Mouse (Mus musculus) hindbrain, embryonic 16.5 days (tissue): ENCODE results near the gene Plac1. TPM values are rescaled to one million over a fixed set of nuclear protein-coding genes. Genes with fewer than 3 reads are reported as not detected.
"Not testable (repeated sequence)": the region's sequence is repeated elsewhere in the genome, so short reads cannot be mapped to it uniquely, and the experiment has no call there.

ENCODE experiments used
- ATAC-seq: fragments of 200-750 bp; cut with Nextera tagmentation; 2 replicates; pipeline ENCODE4 v1.8.0; 2017; ENCODE audit warnings: moderate TSS enrichment, moderate library complexity
- H3K27ac ChIP-seq: fragments of 300-500 bp; sonication (generic); 2 replicates; pipeline ENCODE4 v1.5.1; 2014; ENCODE audit warnings: low read depth, mild to moderate bottlenecking, control low read depth, low read length, moderate library complexity
- H3K27me3 ChIP-seq: fragments of 300-500 bp; sonication (generic); replicated peaks from 2 replicates; pipeline ENCODE4 v1.6.1; 2014; ENCODE audit warnings: low read length; ENCODE audit not compliant: control insufficient read depth, insufficient read depth
- H3K36me3 ChIP-seq: fragments of 300-500 bp; sonication (generic); 2 replicates; pipeline ENCODE4 v1.6.1; 2014; ENCODE audit warnings: mild to moderate bottlenecking, low read length, moderate library complexity, mixed read lengths; ENCODE audit not compliant: control insufficient read depth, insufficient read depth
- H3K4me1 ChIP-seq: fragments of 300-500 bp; sonication (generic); 2 replicates; pipeline ENCODE4 v1.6.1; 2014; ENCODE audit warnings: low read depth, low read length; ENCODE audit not compliant: control insufficient read depth, insufficient read depth
- H3K4me2 ChIP-seq: fragments of 300-500 bp; sonication (generic); 2 replicates; pipeline ENCODE4 v1.6.1; 2014; ENCODE audit warnings: mild to moderate bottlenecking, low read length, control low read depth, moderate library complexity
- H3K4me3 ChIP-seq: fragments of 300-500 bp; sonication (generic); 2 replicates; pipeline ENCODE4 v1.5.1; 2014; ENCODE audit warnings: mild to moderate bottlenecking, low read length, control low read depth, moderate library complexity
- H3K9ac ChIP-seq: fragments of 300-500 bp; sonication (generic); 2 replicates; pipeline ENCODE4 v1.6.1; 2014; ENCODE audit warnings: low read depth, mild to moderate bottlenecking, control low read depth, low read length, moderate library complexity
- H3K9me3 ChIP-seq: fragments of 300-500 bp; sonication (generic); 2 replicates; pipeline ENCODE4 v1.6.1; 2014; ENCODE audit warnings: mild to moderate bottlenecking, low read length, moderate library complexity; ENCODE audit not compliant: control insufficient read depth
- WGBS: fragments of 180-500 bp; shearing (Covaris S2); extraction: QIAGEN DNeasy Blood & Tissue Kit; methylation state at CpG from one replicate; pipeline ENCODE4 v1.1.7; 2014; 5-methylcytosine and 5-hydroxymethylcytosine counted together
- polyA plus RNA-seq: library from polyadenylated mRNA; unstranded; fragments of >200 nt; fragmentation: Nextera tagmentation; extraction: Ambion mirVana; gene quantifications from 2 replicates; pipeline ENCODE4 v1.2.1, GENCODE M21; 2015

The Plac1 gene
- 0.24 TPM in 1 of 2 replicates, not detected in the other for polyA plus RNA-seq

- no peaks in the 10 kb centered on the region for H3K36me3 ChIP-seq
- H3K27me3 ChIP-seq: no peaks in the 10 kb centered on the region
- WGBS: 65% methylated on average over 4 of the region's 4 CpGs
- H3K9me3 ChIP-seq: no peaks in the 10 kb centered on the region
- no peaks in the 10 kb centered on the region for H3K4me1 ChIP-seq
- H3K27ac ChIP-seq: no peak within 1 kb of the TSS
- no peak within 1 kb of the TSS for H3K4me2 ChIP-seq
- no peak within 1 kb of the TSS for H3K9ac ChIP-seq
- no peak for ATAC-seq
- no peak within 1 kb of the TSS for H3K4me3 ChIP-seq
Measured at GRCm38 (mm10) chrX:53240011-53240410, at the start of gene Plac1. Gene Plac1 (minus strand): TSS chrX:53240111.

- no peak for ATAC-seq
- no peaks in the 10 kb centered on the region for H3K9me3 ChIP-seq
- no peaks in the 10 kb centered on the region for H3K27me3 ChIP-seq
- H3K36me3 ChIP-seq: no peaks in the 10 kb centered on the region
- H3K27ac ChIP-seq: no peak overlapping the region
- H3K4me2 ChIP-seq: no peak overlapping the region
- H3K4me1 ChIP-seq: no peaks in the 10 kb centered on the region
- no peak overlapping the region for H3K4me3 ChIP-seq
- WGBS: 77% methylated on average over 5 of the region's 5 CpGs
- H3K9ac ChIP-seq: no peak overlapping the region
Measured at GRCm38 (mm10) chrX:53287924-53288323, 48.0 kb upstream of the Plac1 start.

GRCm38 (mm10) chrX:53273124-53273523, 33.2 kb upstream of the Plac1 start, which contains the start of gene Fam122c:
Gene Fam122c (plus strand): TSS chrX:53273424.
- no peak for ATAC-seq
- Histone ChIP-seq H3K9me3 (no peaks in the 10 kb centered on the region), H3K9ac (no peak within 1 kb of the TSS), H3K4me2 (no peak within 1 kb of the TSS), H3K27ac (no peak within 1 kb of the TSS), H3K4me1 (peaks cover 4% of the 10 kb centered on the region; the same call in 1 of the 2 replicates), H3K36me3 (no peaks in the 10 kb centered on the region), H3K4me3 (no peak within 1 kb of the TSS), H3K27me3 (no peaks in the 10 kb centered on the region)
- 64% methylated on average over 1 of the region's 1 CpGs for WGBS

GRCm38 (mm10) chrX:53271628-53272027, 31.7 kb upstream of the Plac1 start:
- not testable (repeated sequence) for H3K9ac ChIP-seq, H3K27me3 ChIP-seq, H3K9me3 ChIP-seq, H3K36me3 ChIP-seq, H3K27ac ChIP-seq, ATAC-seq, H3K4me1 ChIP-seq, H3K4me2 ChIP-seq, H3K4me3 ChIP-seq
- 79% methylated on average over 3 of the region's 3 CpGs for WGBS

- Histone ChIP-seq H3K4me2 (peak overlapping the region; percentile 58), H3K27me3 (no peaks in the 10 kb centered on the region), H3K27ac (no peak overlapping the region), H3K4me3 (peak overlapping the region; percentile 61), H3K9ac (no peak overlapping the region), H3K36me3 (no peaks in the 10 kb centered on the region), H3K4me1 (peaks cover 4% of the 10 kb centered on the region; the same call in 1 of the 2 replicates), H3K9me3 (no peaks in the 10 kb centered on the region)
- peak; percentile 15; the same call in 1 of the 2 replicates for ATAC-seq
- WGBS: 15% methylated on average over 10 of the region's 10 CpGs
Measured at GRCm38 (mm10) chrX:53270063-53270432, 30.1 kb upstream of the Plac1 start.

- Histone ChIP-seq H3K27ac (peak within 1 kb of the TSS; percentile 60), H3K4me1 (peaks cover 4% of the 10 kb centered on the region; the same call in 1 of the 2 replicates), H3K4me2 (peak within 1 kb of the TSS; percentile 79), H3K4me3 (peak within 1 kb of the TSS; percentile 61), H3K9me3 (no peaks in the 10 kb centered on the region), H3K9ac (peak within 1 kb of the TSS; percentile 64), H3K36me3 (no peaks in the 10 kb centered on the region), H3K27me3 (no peaks in the 10 kb centered on the region)
- WGBS: 13% methylated on average over 37 of the region's 40 CpGs
- ATAC-seq: peak; percentile 95
Measured at GRCm38 (mm10) chrX:53269289-53270062, 29.6 kb upstream of the Plac1 start, which contains the start of gene Fam122b. Gene Fam122b (minus strand): TSS chrX:53269805.

- Histone ChIP-seq H3K27me3 (no peaks in the 10 kb centered on the region), H3K27ac (no peak overlapping the region), H3K36me3 (no peaks in the 10 kb centered on the region), H3K9me3 (no peaks in the 10 kb centered on the region), H3K4me3 (peak overlapping the region; percentile 61), H3K4me2 (peak overlapping the region; percentile 79), H3K4me1 (peaks cover 4% of the 10 kb centered on the region; the same call in 1 of the 2 replicates), H3K9ac (peak overlapping the region; percentile 64)
- peak; percentile 84 for ATAC-seq
- 21% methylated on average over 10 of the region's 10 CpGs for WGBS
Measured at GRCm38 (mm10) chrX:53268856-53269255, 28.9 kb upstream of the Plac1 start.

GRCm38 (mm10) chrX:53266186-53266585, 26.3 kb upstream of the Plac1 start:
- no peaks in the 10 kb centered on the region for H3K36me3 ChIP-seq
- H3K27ac ChIP-seq: no peak overlapping the region
- peaks cover 4% of the 10 kb centered on the region; the same call in 1 of the 2 replicates for H3K4me1 ChIP-seq
- no peak for ATAC-seq
- no peak overlapping the region for H3K4me3 ChIP-seq
- H3K27me3 ChIP-seq: no peaks in the 10 kb centered on the region
- H3K9me3 ChIP-seq: no peaks in the 10 kb centered on the region
- H3K9ac ChIP-seq: no peak overlapping the region
- no peak overlapping the region for H3K4me2 ChIP-seq
- WGBS: 83% methylated on average over 9 of the region's 9 CpGs

- no peak for ATAC-seq
- H3K9ac ChIP-seq: no peak overlapping the region
- H3K9me3 ChIP-seq: no peaks in the 10 kb centered on the region
- no peaks in the 10 kb centered on the region for H3K27me3 ChIP-seq
- no peak overlapping the region for H3K27ac ChIP-seq
- no peak overlapping the region for H3K4me2 ChIP-seq
- no peaks in the 10 kb centered on the region for H3K36me3 ChIP-seq
- H3K4me1 ChIP-seq: no peaks in the 10 kb centered on the region
- no peak overlapping the region for H3K4me3 ChIP-seq
Measured at GRCm38 (mm10) chrX:53255195-53255594, 15.3 kb upstream of the Plac1 start.
